Mouse (Mus musculus) heart, postnatal 25 days (tissue): Measurements from ENCODE around the gene Aqp9. TPM values are rescaled to one million over a fixed set of nuclear protein-coding genes. Genes with fewer than 3 reads are reported as not detected.

Experiments
- DNase-seq: peaks from one replicate; pipeline ENCODE4 v3.0.0; 2022; ENCODE audit warnings: low spot score
- intact Hi-C: fragments of 180-260 bp; cut with DNase I; formaldehyde crosslinking; loops from one replicate; pipeline ENCODE4 v1.15.1; 2025
- total RNA-seq, 2 experiments: library from RNA; stranded (reverse); gene quantifications; 2 replicates each; pipeline ENCODE4 v1.2.3; 2021

Gene Aqp9
- total RNA-seq, 2 experiments from 2014 or later = 0.31 TPM; not detected in 1

GRCm38 (mm10) chr9:71174316-71174975, 6.0 kb upstream of the Aqp9 start:
- intact Hi-C loops = no loop called here

GRCm38 (mm10) chr9:71173533-71173932, 5.1 kb upstream of the Aqp9 start:
- no peak for DNase-seq
- intact Hi-C loops = no loop called here

More at GRCm38 (mm10) chr9:71174316-71174975, 6.0 kb upstream of the Aqp9 start:
- no peak for DNase-seq

DNA sequence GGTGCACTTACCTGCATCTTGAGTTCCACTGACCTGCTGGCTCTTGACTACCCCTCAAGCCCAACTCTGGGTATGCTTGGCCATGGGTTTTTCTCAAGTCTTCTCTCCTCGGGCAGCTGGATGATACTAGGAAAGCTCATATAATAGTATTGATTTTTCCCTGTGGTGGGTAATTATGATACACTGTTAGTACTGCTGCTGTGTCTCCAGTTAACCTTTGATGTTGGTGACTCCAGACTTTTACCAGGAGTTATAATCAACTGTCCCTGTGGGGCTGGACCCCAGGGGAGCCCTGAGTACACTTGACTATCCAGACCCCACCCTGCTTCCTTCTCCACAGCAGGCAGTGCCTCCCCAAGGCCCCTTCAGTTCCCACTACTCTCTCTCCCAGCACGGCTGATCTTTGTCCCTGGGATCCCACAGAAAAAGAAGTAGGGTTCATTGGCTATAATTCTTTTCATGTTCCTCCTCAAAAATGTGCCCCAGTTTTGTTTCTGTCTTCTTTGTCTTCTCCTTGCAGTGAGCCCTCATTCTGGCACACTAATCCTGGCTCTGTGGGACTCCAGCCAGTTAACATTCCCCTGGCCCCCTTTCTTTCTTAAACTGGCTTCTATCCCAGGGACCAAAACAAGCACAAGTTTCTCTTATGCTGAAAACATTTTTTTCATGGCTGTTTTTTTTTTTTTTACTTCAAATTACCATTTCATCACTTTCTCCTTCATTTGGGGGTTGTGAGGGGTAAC, 838 bp downstream of the Aqp9 start:
- DNase-seq = no peak
- intact Hi-C loops = no loop called here

DNA sequence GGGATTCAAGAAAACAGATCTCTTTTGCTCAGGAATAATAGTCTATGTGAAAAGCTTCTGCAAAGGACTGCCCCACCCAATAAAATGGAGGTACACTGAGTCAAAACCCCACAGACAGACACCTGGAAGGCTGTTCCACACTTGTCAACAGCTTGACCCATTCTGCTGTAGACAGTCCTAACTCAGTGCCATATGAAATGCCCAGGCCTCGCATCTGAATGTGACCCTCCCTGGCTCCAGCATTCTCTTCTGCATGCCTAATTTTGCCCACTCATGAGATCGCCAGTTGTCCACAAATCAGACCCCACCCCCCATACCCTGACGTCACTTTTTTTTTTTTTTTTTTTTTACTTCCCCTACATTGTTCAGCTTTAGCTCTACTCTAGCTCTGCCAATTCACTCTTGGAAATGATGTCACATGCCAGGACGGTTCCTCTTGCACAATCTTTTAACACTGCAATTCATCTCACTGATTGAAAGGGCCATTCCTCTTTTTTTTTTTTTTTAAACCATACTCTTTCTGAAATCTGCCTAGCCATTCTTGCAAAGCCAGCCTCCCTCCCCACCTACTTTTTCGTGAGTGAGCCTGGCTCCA, 1.5 kb downstream of the Aqp9 start:
- intact Hi-C loops = no loop called here
- DNase-seq = peak; percentile 27

- no peak for DNase-seq
- intact Hi-C loops = no loop called here
Measured at GRCm38 (mm10) chr9:71166019-71166705, 2.3 kb downstream of the Aqp9 start.

DNA sequence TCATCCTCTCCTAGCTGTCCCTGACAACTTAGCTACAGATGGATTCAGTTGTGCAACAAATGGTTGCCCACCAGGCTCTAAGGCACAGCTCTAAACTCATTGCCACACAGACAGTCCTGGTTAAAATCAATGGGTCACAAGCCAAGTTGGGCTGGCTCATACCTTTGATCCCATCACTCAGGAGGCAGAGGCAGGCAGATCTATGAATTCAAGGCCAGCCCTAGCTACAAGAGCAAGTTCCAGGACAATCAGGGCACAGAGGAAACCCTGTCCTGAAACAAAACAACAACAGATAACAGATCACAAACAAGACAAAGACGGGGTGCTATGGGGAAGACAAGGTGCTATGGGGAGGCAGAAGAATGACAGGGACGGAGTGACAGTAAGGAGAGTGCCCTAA, 3.0 kb downstream of the Aqp9 start:
- intact Hi-C loops = no loop called here
- DNase-seq = no peak

GRCm38 (mm10) chr9:71165061-71165460, 3.4 kb downstream of the Aqp9 start:
- intact Hi-C loops = no loop called here
- no peak for DNase-seq

- no peak for DNase-seq
- intact Hi-C loops = no loop called here
Measured at GRCm38 (mm10) chr9:71164353-71164752, 4.1 kb downstream of the Aqp9 start.

GRCm38 (mm10) chr9:71162858-71163740, 5.4 kb downstream of the Aqp9 start:
- intact Hi-C loops = no loop called here
- DNase-seq = no peak

DNA sequence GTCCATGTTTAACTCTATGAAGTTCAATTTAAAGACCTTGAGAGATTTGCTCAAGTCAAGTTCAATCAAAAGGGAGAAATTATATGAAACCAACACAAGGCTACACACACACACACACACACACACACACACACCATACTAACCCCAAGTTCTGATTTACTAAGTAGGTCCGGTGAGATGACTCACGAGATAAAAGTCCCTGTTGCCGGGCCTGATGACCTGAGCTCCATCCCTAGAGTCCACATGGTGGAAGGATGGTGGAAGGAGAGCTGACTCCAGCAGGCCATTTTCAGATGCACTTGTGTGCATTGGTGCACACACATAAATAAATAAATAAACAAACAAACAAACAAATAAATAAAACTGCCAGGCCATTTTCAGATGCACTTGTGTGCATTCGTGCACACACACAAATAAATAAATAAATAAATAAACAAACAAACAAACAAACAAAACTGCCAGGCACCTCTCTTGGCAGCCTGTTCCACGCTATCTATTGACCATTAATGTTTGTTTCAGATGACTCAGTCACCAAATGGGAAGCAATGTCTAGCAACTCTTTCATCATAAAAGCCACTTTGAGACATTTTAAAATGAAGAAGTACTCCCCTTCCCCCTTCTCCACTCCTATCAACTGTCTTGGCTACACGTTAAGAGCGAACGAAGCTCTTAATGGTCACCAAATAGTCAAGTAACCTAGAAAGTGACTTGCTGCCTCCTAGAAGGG, 6.2 kb downstream of the Aqp9 start:
- intact Hi-C loops = no loop called here
- no peak for DNase-seq

GRCm38 (mm10) chr9:71160849-71161711, 7.4 kb downstream of the Aqp9 start:
- no peak for DNase-seq
- intact Hi-C loops = no loop called here

DNA sequence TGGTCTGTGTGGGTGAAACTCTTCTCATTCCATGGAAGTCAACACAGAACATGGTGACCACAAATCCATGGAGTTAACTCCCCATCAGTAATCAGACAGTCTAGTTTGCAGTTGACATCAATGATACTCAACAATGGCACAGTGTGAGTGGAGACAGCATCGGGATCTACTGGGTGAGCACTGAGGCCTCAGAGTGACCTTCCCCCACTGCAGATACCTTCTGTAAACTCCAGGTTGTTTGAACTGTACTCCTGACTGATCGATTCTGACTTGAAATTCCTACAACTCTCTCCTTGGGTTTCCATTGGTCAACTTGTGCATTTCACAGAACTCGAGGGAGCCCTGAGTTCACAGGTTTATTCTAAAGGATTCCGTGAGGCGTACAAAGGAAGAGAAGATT, 8.8 kb downstream of the Aqp9 start:
- intact Hi-C loops = no loop called here
- DNase-seq = no peak

DNA sequence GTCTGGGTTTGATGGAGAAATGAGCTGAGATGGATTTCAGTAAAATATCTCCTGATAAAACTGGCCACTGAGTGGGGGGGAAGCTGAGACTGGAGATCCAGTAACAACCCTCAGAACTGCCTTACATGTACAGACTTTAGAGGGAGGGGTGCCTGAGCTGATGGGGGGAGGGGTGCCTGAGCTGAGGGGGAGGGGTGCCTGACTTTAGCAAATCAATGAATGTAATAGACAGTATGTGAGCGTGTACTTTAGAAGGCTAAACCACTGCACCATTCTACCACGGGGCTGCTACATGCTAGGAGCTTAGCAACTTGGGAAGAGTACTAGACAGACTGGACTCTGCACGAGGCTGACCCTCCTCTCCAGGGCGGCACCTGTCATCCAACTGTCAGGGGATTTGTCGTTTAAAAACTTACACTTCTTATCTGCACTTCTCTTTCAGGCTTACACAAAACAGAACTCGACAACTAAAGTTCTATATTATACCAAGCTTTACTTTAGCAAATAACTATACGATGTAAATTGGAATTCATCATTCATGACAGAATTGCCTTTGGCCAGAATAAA, 9.3 kb downstream of the Aqp9 start:
- intact Hi-C loops = no loop called here
- no peak for DNase-seq

- DNase-seq = no peak
- intact Hi-C loops = no loop called here
Measured at GRCm38 (mm10) chr9:71157921-71158646, 10.4 kb downstream of the Aqp9 start.

DNA sequence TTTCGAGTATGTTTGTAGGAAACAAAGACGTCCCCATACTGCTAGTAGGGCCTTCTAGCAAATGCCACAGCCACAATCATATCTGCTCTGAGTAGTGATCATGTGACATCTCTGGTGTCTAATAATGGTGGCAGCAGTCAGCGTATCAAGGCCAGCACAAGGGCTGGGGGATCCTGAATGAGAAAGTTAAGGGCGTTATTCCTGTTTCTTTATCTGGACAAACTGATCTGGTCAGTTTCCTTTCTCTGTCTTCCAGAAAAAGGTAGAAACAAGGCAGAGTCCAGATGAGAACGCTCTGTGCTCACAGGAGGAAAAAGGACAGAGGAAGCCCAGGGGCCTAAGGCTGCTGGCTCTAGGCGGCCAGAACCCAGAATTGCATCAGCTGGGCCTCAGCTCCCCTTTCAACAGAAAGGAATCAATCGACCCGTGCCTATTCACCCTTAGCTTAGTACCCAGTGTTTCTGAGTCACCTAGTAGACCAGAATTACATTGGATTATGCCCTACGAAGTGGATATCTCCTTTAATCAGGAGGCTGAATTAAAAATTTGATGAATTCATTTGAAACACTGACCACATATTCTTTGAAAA, 11.9 kb downstream of the Aqp9 start:
- no peak for DNase-seq
- intact Hi-C loops = no loop called here

GRCm38 (mm10) chr9:71155399-71156005, 13.0 kb downstream of the Aqp9 start:
- DNase-seq = no peak
- intact Hi-C loops = no loop called here
